Mouse (Mus musculus): ENCODE data around the gene Shtn1. TPM values are rescaled to one million over a fixed set of nuclear protein-coding genes. Genes with fewer than 3 reads are reported as not detected.

The Shtn1 gene
- total RNA-seq, 2 experiments from 2014 or later = 12.8 to 22.2 TPM

DNA sequence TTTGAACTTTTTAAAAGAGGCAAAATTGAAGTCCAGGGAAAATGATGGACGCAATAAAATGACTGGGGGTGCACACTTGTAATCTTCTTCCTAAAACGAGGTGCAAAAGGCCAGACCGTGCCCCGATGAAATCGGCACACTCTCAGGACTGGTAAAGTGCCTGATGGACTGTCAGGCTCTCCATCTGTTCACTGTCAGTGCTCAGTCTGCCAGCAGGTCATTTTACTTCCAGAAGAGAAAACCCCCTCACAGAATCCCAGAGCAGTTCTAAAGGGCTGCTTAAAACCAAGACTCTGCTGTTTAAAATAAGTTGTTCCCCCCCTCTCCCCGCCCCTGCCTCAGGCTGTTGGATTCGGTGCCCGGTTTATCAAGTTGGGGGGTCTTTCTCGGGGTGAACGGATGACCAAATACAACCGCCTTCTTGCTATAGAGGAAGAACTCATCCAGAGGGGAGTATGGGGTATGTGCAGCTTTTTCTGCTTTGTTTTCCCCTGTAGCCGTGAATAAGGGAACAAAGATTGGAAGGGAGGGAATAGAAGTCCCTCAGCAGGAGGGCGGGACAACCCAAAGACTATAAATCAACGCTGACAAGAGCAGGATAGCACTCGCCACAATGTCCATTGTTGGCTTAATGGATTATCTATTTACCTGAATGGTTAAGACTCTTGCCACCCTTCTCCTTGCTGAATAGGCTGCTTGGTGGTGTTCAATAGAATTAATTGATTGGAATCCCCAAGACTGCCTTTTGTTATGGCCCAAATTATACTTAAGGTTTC is 107.0 kb downstream of the Shtn1 start:
- no peak for DNase-seq

DNA sequence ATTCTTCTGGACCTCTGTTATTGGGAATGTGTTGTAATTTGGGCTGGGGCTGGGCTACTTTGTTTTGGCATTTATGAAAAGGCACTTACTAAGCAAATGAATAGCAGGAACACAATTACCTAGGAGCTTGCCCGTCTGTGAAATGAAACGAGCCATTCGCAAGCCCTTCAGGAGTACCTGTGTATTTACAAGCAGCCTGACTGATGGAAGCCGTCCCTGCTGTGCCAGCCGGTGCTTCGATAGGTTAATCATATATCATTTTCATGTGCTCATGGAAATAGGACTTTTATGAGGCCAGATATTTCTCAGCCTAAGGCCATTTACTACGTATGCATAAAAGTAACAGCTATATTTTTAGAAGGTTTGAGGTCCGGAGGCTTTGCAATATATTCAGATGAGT is 112.9 kb downstream of the Shtn1 start:
- no peak for DNase-seq

DNA sequence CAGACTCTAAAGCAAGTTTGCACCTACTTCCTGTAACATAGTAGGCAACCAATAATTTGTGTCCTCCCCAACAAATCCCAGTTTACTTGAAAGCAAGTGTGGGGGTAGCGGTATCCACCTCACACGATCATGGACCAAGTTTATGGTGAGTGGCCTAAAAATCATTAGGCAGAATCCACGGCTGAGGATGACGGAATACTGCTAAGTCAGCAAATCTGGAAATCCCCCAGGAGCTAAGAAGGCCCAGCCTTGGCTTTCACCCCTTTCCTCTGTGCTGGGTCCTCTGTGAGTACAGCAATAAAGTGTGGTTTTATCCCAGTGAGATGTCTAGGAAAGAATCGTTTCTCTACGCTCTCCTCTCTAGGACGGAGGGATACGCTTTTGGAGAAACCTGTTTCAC is 121.1 kb downstream of the Shtn1 start:
- no peak for DNase-seq

DNA sequence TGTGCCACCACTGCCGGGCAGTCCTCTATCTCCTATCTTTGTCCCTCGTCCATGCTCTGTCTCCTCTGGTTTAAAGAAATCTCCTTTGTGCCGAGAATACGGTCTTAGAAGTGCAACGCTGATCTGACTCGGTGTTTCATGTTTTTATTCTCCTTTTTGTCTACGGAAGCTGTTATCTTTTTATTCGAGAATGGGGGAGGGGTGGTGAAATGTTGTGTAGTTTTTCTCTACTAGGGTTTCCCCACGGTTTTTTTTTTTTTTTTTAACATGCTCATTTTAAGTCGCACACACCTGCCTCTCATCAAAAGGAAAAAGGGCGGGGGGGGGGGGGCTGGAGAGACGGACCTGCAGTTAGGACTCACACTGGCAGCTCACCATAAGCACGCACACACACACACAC is 123.7 kb downstream of the Shtn1 start:
- no peak for DNase-seq

DNA sequence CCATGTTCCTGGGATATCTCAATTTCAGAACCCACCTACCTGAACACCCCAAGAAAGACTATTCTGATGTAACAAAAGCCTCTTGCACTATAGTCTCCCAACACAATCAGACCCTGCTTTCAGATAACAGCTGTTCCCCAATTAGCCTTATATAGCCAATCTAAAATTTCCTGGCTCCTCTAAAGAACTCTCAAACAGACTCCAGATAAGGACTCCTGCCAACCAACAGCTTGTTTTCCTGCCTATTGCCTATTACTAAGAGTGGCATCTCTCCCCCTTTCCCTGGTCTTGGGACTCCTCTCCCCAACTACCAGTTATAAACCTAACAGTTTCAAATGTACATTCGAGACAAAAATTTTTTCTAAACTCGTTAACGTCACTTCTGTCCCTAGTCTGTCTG is 124.4 kb downstream of the Shtn1 start:
- DNase-seq = no peak

DNA sequence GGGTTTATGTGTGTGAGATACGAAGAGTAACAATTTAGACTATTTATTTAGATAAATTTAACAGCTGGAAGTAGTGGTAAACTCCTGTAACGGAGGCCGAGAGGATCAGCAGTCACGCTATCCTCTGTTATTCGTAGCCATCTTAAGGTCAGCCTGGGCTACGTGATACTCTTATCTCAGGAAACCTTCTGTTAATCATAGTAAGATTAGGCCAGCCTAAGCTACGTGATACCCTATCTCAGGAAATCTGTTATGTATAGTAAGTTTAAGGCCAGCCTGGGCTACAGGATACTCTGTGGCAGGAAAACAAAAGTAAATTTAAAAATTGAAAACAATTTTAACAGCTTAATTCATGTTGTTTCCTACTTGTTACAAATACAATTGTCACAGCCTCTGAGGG is 129.9 kb downstream of the Shtn1 start:
- DNase-seq = no peak

DNA sequence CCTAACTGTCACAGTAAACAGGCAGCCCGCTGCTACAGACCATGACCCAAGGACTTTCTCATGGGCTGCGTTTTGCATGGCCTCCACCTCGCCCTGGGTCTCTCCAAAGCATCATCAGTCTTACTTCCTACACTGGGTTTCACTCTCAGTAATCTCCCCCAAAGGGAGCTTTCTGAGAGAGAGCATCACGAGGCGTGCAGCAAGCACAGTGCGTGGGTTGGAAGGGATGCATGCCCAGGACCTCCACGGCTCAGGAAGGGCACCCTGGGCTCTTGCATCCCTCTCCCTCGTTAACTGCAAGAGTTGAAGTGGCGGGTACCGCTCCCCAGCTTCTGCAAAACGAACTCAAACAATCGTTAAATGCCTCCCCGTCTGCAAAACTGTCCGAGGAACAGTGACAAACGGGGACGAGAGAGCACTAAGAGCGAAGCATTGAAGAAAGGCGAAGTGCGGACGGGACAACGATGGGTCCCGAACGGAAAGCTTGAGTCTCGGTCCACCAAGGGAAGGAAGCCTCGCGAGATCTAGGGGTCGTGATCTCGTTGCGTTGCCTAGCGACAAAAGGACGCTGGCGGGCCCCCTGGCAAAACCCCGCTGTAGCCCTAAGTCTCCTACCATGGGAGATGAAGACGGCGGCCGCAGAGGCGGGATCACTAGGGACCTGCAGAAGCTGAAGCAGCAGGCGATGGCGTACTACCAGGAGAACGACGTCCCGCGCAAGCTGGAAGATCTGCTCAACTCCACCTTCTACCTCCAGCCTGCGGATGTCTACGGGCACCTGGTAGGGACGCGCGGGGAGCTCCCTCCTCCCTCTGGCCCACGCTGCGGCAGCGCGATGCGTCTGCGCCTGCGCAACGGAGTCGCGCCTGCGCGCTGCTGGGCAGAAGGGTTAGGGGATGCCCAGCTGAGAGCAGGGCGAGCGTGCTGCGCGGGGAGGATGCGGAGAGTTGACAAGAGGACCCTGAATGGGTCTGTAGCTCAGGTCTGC is 132.8 kb downstream of the Shtn1 start, which contains the start of the genes Eno4 and Hspa12a:
Gene Eno4 (plus strand): TSS at position 585 of the 988 bp plus-strand sequence.
Gene Hspa12a (minus strand): TSS at position 814 of the 988 bp plus-strand sequence.
- DNase-seq = peak; percentile 93 to 95

DNA sequence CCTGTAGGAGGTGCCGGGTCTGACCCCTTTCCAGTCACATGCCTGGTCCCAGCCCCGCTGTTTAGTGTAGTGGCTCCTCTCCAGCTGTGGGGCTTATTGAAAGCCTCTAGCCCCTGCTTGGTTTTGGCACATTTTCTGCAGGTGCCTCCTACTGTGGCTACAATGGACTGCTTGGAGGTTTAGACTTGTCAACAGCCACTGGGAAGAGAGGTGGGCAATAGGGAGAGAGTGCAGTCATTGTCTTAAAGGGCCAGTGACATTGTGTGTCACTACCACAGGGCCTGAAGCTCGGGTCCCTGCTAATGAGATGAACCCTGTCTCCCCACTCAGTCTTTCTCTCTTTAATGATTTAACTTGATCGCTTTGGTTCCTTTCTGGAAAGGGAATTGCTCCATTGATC is 142.8 kb downstream of the Shtn1 start:
- DNase-seq = no peak

DNA sequence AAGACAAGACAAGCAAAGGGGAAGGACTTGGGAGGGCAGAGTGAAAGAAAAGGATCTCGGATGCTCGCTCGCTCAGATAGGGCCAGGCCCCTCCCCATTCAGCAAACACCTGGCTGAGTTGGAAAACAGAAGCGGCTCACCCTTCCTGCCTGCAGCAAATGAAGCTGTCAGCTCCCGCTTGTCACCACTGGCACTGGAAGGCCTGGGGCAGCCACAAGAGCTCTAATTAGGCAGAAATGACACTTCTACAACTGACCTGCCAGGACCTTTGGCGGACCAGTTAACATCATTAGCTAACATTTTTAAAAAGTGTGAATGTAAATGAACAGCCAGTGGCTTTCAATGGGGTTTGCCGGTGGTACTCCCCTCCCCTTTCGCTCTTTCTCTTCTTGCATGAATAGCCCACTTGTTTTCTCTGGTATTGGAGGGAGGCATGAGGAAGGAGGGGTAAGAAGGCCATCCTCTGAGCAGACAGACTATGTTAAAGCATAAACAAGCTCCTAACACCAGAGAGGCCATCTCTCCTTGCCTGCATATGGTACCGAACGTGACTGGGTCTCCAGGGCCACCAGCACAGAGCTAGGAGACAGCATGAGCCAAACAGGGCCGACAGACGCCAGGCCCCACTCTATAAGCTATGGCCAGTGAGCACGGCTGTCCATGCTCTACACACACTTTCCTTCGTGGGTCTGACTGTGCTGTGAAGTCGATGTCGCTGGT is 144.7 kb downstream of the Shtn1 start:
- DNase-seq = no peak

Other genes starting within 250 kb of the Shtn1 start
- gene Eno4, start 132.7 kb downstream of the Shtn1 start, total RNA-seq (2021) = under 1 TPM; 0.26 to 0.56 TPM
- 100 to 1,000 TPM in 1 of 2 experiments, 10 to 100 TPM in 1; 55.1 to 109 TPM for gene Hspa12a, start 132.4 kb downstream of the Shtn1 start, total RNA-seq (2021)
- gene Vax1, start 94.0 kb upstream of the Shtn1 start, total RNA-seq (2021) = not detected
- gene Kcnk18, start 143.1 kb upstream of the Shtn1 start, total RNA-seq (2021) = not detected
- gene Slc18a2, start 184.8 kb upstream of the Shtn1 start, total RNA-seq (2021) = 10 to 100 TPM; 12.3 to 16.1 TPM
- gene Rps12-ps3, start 246.2 kb upstream of the Shtn1 start, total RNA-seq (2021) = 100 to 1,000 TPM; 636 to 846 TPM

Data from adrenal gland, postnatal 36 days (tissue).